Mouse (Mus musculus) heart, adult 2 months (tissue): ENCODE measurements around the gene Podnl1. TPM values are rescaled to one million over a fixed set of nuclear protein-coding genes. Genes with fewer than 3 reads are reported as not detected.

ENCODE experiments used
- DNase-seq, 2 experiments: peaks; one replicate each; pipeline ENCODE4 v3.0.0; 2021
- H3K27ac ChIP-seq: fragments of 200-600 bp; 2 replicates; pipeline ENCODE4 v1.8.1; 2022
- H3K27me3 ChIP-seq: fragments of 200-500 bp; 2 replicates; pipeline ENCODE4 v1.6.1; 2012; ENCODE audit warnings: mild to moderate bottlenecking, low read length, inconsistent platforms, mixed read lengths; ENCODE audit not compliant: control insufficient read depth, insufficient read depth
- H3K36me3 ChIP-seq: fragments of 200-500 bp; 2 replicates; pipeline ENCODE4 v1.6.1; 2012; ENCODE audit warnings: low read length, inconsistent platforms; ENCODE audit not compliant: control insufficient read depth, insufficient read depth
- H3K4me1 ChIP-seq: fragments of 200-500 bp; 2 replicates; pipeline ENCODE4 v1.6.1; 2011; ENCODE audit warnings: low read length; ENCODE audit not compliant: control insufficient read depth, insufficient read depth
- H3K4me3 ChIP-seq: fragments of 200-600 bp; 2 replicates; pipeline ENCODE4 v1.8.1; 2022
- H3K79me2 ChIP-seq: fragments of 200-500 bp; replicated peaks from 2 replicates; pipeline ENCODE4 v1.6.1; 2012; ENCODE audit warnings: mild to moderate bottlenecking, inconsistent platforms, low read length, moderate library complexity, mixed read lengths; ENCODE audit not compliant: control insufficient read depth, insufficient read depth
- H3K9ac ChIP-seq: fragments of 200-500 bp; 2 replicates; pipeline ENCODE4 v1.6.1; 2012; ENCODE audit warnings: low read depth, mild to moderate bottlenecking, control low read depth, inconsistent platforms, low read length, mixed read lengths
- CTCF ChIP-seq: fragments of 200-600 bp; IDR thresholded peaks from 2 replicates; pipeline ENCODE4 v1.8.1; 2022; ENCODE audit warnings: antibody characterized with exemption, mild to moderate bottlenecking, moderate library complexity
- EP300 ChIP-seq: fragments of 200-500 bp; IDR thresholded peaks from 2 replicates; pipeline ENCODE4 v1.6.1; 2011; ENCODE audit warnings: low read depth, low read length, control low read depth; ENCODE audit not compliant: insufficient read depth
- POLR2A ChIP-seq: fragments of 200-500 bp; IDR thresholded peaks from 2 replicates; pipeline ENCODE4 v1.6.1; 2011; ENCODE audit warnings: mild to moderate bottlenecking, low read depth, low read length, control low read depth; ENCODE audit not compliant: insufficient read depth
- WGBS: fragments of 180-500 bp; shearing (Covaris S2); methylation state at CpG from one replicate; pipeline ENCODE4 v1.1.7; 2018; 5-methylcytosine and 5-hydroxymethylcytosine counted together
- intact Hi-C: fragments of 180-260 bp; cut with DNase I; formaldehyde crosslinking; loops from one replicate; pipeline ENCODE4 v1.15.1; 2025
- long read RNA-seq: library from polyadenylated mRNA; stranded (forward); transcript quantifications from one replicate; pipeline ENCODE4 v2.0.0, GENCODE M21; 2021
- polyA plus RNA-seq: library from polyadenylated mRNA; depleted of rRNA; stranded (reverse); fragments of >200 nt; gene quantifications from 2 replicates; pipeline ENCODE4 v1.2.3, GENCODE M21; 2012; rRNA removed
- total RNA-seq, 2 experiments: library from RNA; stranded (reverse); gene quantifications; 2 replicates each; pipeline ENCODE4 v1.2.3; 2021

Gene Podnl1
- not detected for total RNA-seq
- 0.20 and 0.23 TPM in 2 replicates for polyA plus RNA-seq
- long read RNA-seq = 0 reads

- 51% methylated on average over 9 of the region's 9 CpGs for WGBS
- H3K27ac ChIP-seq = no peak within 1 kb of the TSS
- no peaks in the 10 kb centered on the region for H3K79me2 ChIP-seq
- no peaks in the 10 kb centered on the region for H3K36me3 ChIP-seq
- no peak within 1 kb of the TSS for H3K9ac ChIP-seq
- DNase-seq = no peak
- intact Hi-C loops = no loop called here
- H3K27me3 ChIP-seq = no peaks in the 10 kb centered on the region
- H3K4me3 ChIP-seq = no peak within 1 kb of the TSS
- no peaks in the 10 kb centered on the region for H3K4me1 ChIP-seq
- TF ChIP-seq POLR2A (no peak), EP300 (no peak), CTCF (no peak)
These were observed at the start of gene Podnl1 for GRCm38 (mm10) chr8:84125656-84126055. Gene Podnl1, plus strand, starts transcription at chr8:84125989.

- H3K4me3 ChIP-seq = no peak overlapping the region
- H3K4me1 ChIP-seq = peaks cover 11% of the 10 kb centered on the region
- H3K27me3 ChIP-seq = no peaks in the 10 kb centered on the region
- intact Hi-C loops = no loop called here
- no peaks in the 10 kb centered on the region for H3K79me2 ChIP-seq
- WGBS = 60% methylated on average over 1 of the region's 1 CpGs
- DNase-seq = no peak
- no peak overlapping the region for H3K27ac ChIP-seq
- H3K9ac ChIP-seq = no peak overlapping the region
- H3K36me3 ChIP-seq = no peaks in the 10 kb centered on the region
- TF ChIP-seq CTCF (peak; percentile 11), EP300 (no peak)
These were observed 49.4 kb upstream of the Podnl1 start for GRCm38 (mm10) chr8:84076412-84076811.

GRCm38 (mm10) chr8:84076849-84077248 lies 48.9 kb upstream of the Podnl1 start:
- no peak for DNase-seq
- H3K27ac ChIP-seq = no peak overlapping the region

GRCm38 (mm10) chr8:84079206-84079605 lies 46.6 kb upstream of the Podnl1 start:
- Histone ChIP-seq H3K4me3 (no peak overlapping the region), H3K36me3 (no peaks in the 10 kb centered on the region), H3K79me2 (no peaks in the 10 kb centered on the region), H3K27ac (no peak overlapping the region), H3K27me3 (no peaks in the 10 kb centered on the region), H3K4me1 (peaks cover 1% of the 10 kb centered on the region; the same call in 1 of the 2 replicates), H3K9ac (no peak overlapping the region)
- WGBS = 85% methylated on average over 5 of the region's 5 CpGs
- intact Hi-C loops = no loop called here
- no peak for DNase-seq
- TF ChIP-seq CTCF = no peak
- TF ChIP-seq POLR2A = no peak
- TF ChIP-seq EP300 = no peak

More at GRCm38 (mm10) chr8:84076849-84077248, 48.9 kb upstream of the Podnl1 start:
- no peaks in the 10 kb centered on the region for H3K27me3 ChIP-seq
- TF ChIP-seq POLR2A (no peak), CTCF (no peak), EP300 (no peak)
- H3K4me1 ChIP-seq = peaks cover 10% of the 10 kb centered on the region
- 86% methylated on average over 3 of the region's 3 CpGs for WGBS
- no peak overlapping the region for H3K9ac ChIP-seq
- intact Hi-C loops = no loop called here
- no peaks in the 10 kb centered on the region for H3K36me3 ChIP-seq
- no peaks in the 10 kb centered on the region for H3K79me2 ChIP-seq
- H3K4me3 ChIP-seq = no peak overlapping the region

GRCm38 (mm10) chr8:84083829-84084241 lies 42.0 kb upstream of the Podnl1 start:
- Histone ChIP-seq H3K4me3 (no peak overlapping the region), H3K4me1 (peaks cover 1% of the 10 kb centered on the region; the same call in 1 of the 2 replicates), H3K27ac (no peak overlapping the region), H3K36me3 (no peaks in the 10 kb centered on the region), H3K9ac (no peak overlapping the region), H3K79me2 (no peaks in the 10 kb centered on the region), H3K27me3 (no peaks in the 10 kb centered on the region)
- 47% methylated on average over 8 of the region's 8 CpGs for WGBS
- TF ChIP-seq CTCF = peak; percentile 44
- no peak for TF ChIP-seq EP300
- intact Hi-C loops = no loop called here
- DNase-seq = peak; percentile 51 to 73

- no peak for DNase-seq
- H3K27me3 ChIP-seq = no peaks in the 10 kb centered on the region
- TF ChIP-seq POLR2A = no peak
- no peak for TF ChIP-seq CTCF
- no peak for TF ChIP-seq EP300
- no peak overlapping the region for H3K9ac ChIP-seq
- H3K27ac ChIP-seq = no peak overlapping the region
- intact Hi-C loops = no loop called here
- H3K4me1 ChIP-seq = peaks cover 1% of the 10 kb centered on the region; the same call in 1 of the 2 replicates
- H3K4me3 ChIP-seq = no peak overlapping the region
- no peaks in the 10 kb centered on the region for H3K79me2 ChIP-seq
- no peaks in the 10 kb centered on the region for H3K36me3 ChIP-seq
- WGBS = 85% methylated on average over 42 of the region's 42 CpGs
These were observed 41.3 kb upstream of the Podnl1 start for GRCm38 (mm10) chr8:84084341-84085115.
